Mouse (Mus musculus) right cerebral cortex, postnatal 4 days (tissue): ENCODE data around the gene Zzz3.

ENCODE experiments used
- DNase-seq: peaks from one replicate; pipeline ENCODE4 v3.0.0-alpha.2; 2022

Zzz3 gene

GRCm38 (mm10) chr3:152497842-152498241, 102.6 kb downstream of the Zzz3 start:
- no peak for DNase-seq

DNA sequence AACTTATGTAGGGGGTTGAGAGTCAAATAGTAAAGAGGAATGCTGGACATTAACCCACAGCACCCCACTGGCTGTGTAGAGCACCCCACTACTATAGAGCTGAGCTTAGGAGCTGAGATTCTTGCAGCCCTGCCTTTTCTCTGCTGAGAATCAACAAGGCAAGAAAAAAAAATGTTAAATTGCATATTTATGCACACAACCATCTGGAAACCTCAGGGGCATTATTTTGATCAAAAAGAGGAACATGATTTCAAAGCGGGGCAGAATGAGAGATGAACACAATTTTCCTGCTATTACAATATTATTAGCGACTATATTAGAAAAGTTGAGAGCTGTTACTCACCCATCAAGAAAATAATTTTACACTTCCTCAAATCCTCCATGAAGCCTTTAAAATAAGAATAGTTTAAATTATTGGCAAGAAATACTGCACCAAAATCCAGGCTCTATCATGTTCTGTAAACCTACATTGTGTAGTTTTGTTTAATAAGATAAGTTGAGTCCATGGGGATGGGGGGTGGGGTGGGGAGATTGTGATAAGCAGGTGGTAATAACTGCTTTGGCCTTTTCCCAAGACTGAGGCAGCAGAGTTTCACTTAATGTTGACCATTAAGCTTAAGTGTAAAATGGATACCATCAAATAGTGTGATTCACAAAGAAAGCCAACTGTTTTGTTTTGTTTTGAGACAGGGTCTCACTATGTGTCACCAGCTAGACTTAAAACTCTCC, 103.9 kb downstream of the Zzz3 start:
- DNase-seq = no peak

- no peak for DNase-seq
These were observed 112.6 kb downstream of the Zzz3 start for GRCm38 (mm10) chr3:152507900-152508299.

DNA sequence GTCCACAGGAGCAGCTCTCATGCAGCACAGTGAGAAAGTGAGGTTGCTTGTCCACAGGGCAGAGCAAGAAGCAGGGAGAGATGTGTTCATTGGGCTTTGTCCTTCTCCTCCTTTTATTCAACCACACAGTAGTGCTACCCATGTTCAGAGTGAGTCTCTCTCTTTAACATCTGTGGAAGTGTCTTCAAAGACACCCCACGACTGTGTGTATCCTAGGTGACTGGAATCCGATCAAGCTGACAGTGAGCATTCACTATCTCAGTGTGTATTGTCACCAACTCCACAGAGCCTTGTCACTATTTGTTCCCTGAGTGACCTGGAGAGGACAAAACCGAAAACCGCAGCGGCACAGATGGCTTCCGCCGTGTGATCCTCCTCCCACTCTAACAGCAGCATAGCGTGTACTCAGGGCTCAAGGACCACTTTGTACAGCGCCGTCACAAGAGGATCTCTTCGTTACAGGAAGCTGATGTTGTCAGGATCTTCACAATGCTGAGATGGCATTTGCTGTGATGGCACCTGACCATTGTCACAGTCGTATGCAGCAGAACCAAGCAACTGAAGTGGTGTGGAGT, 113.2 kb downstream of the Zzz3 start:
- DNase-seq = no peak

DNA sequence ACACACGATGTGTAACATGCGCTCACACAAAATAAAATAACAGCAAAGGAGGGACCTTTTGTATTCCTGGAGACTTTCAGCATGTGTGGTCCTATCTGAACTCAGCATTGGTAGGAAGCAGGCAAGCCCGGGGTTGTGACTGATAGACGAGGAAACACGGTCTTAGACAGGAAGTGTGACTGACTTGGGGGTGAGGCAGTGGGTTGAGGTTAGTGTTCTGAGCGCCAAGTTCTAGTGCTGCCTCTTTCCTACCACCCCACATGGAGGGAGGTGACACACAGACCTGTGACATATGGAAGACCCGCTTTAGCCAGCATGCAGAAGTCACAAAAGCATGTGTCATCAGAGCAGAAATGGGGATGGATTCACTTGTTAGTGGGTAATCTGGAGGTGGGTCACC, 114.0 kb downstream of the Zzz3 start:
- no peak for DNase-seq
